Mouse (Mus musculus) spleen, adult 2 months (tissue): ENCODE measurements around the gene Gm42420.

Experiments used
- CTCF ChIP-seq: fragments of 200-500 bp; IDR thresholded peaks from 2 replicates; pipeline ENCODE4 v1.5.1; 2011; ENCODE audit warnings: mild to moderate bottlenecking, inconsistent platforms; ENCODE audit not compliant: insufficient read depth, insufficient read length, insufficient replicate concordance; ENCODE audit errors: extremely low read depth
- POLR2A ChIP-seq: fragments of 200-500 bp; IDR thresholded peaks from 2 replicates; pipeline ENCODE4 v1.6.1; 2011; ENCODE audit warnings: low read depth, low read length, inconsistent platforms

DNA sequence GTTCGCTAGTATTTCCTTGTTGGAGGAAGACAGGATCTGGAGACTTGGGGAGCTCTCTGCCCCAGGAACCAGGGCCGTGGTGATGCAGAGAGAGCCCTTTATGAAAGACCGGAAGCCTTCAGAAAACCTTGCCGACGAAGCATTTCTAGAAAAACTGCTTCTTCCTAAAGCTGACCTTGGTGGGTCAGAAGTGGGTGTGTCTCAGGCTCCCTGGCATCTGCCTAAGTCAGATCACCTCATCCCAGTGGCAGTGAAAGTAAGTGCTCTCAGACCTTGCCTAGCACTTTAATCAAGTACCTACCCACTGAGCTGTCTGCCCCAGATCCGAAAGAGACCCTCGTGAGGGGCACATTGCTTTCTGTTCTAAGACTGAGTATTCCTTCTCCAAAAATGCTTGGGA is 10.6 kb upstream of the Gm42420 start:
- TF ChIP-seq POLR2A (no peak), CTCF (no peak)
